Mouse (Mus musculus): ENCODE measurements around the gene Sdhc. TPM values are rescaled to one million over a fixed set of nuclear protein-coding genes. Genes with fewer than 3 reads are reported as not detected.
"Not testable (repeated sequence)": the region's sequence is repeated elsewhere in the genome, so short reads cannot be mapped to it uniquely, and the experiment has no call there.

The Sdhc gene
- polyA plus RNA-seq, 1 experiment from 2014 or later, result 282 TPM

GRCm38 (mm10) chr1:171101033-171101432 lies 49.4 kb downstream of the Sdhc start:
- 43% methylated on average over 2 of the region's 2 CpGs for WGBS
- peaks cover 13% of the 10 kb centered on the region; the same call in 1 of the 2 replicates for H3K4me1 ChIP-seq (ENCODE audit: control insufficient read depth, insufficient read depth, low read length)
- H3K4me2 ChIP-seq (ENCODE audit: low read depth, low read length), result no peak overlapping the region
- H3K4me3 ChIP-seq (replicated peaks; ENCODE audit: low read length), result no peak overlapping the region
- H3K27me3 ChIP-seq (ENCODE audit: control insufficient read depth, insufficient read depth, low read length), result no peaks in the 10 kb centered on the region
- H3K9me3 ChIP-seq (replicated peaks; ENCODE audit: control insufficient read depth, low read length), result no peaks in the 10 kb centered on the region
- H3K9ac ChIP-seq (ENCODE audit: low read length), result no peak overlapping the region
- H3K27ac ChIP-seq (ENCODE audit: low read length), result no peak overlapping the region
- no peaks in the 10 kb centered on the region for H3K36me3 ChIP-seq (ENCODE audit: control insufficient read depth, insufficient read depth, low read length)
- ATAC-seq (ENCODE audit: insufficient read depth, low FRiP score), result no peak

GRCm38 (mm10) chr1:171097612-171098011 lies 52.8 kb downstream of the Sdhc start:
- Histone ChIP-seq H3K4me2 (ENCODE audit: low read depth, low read length) (no peak overlapping the region), H3K9ac (ENCODE audit: low read length) (no peak overlapping the region), H3K4me1 (ENCODE audit: control insufficient read depth, insufficient read depth, low read length) (peaks cover 9% of the 10 kb centered on the region; the same call in 1 of the 2 replicates), H3K9me3 (replicated peaks; ENCODE audit: control insufficient read depth, low read length) (no peaks in the 10 kb centered on the region), H3K36me3 (ENCODE audit: control insufficient read depth, insufficient read depth, low read length) (no peaks in the 10 kb centered on the region), H3K27ac (ENCODE audit: low read length) (no peak overlapping the region), H3K4me3 (replicated peaks; ENCODE audit: low read length) (no peak overlapping the region), H3K27me3 (ENCODE audit: control insufficient read depth, insufficient read depth, low read length) (no peaks in the 10 kb centered on the region)
- no peak for ATAC-seq (ENCODE audit: insufficient read depth, low FRiP score)
- WGBS, result 39% methylated on average over 2 of the region's 2 CpGs

- Histone ChIP-seq H3K4me1 (ENCODE audit: control insufficient read depth, insufficient read depth, low read length) (peaks cover 9% of the 10 kb centered on the region; the same call in 1 of the 2 replicates), H3K27me3 (ENCODE audit: control insufficient read depth, insufficient read depth, low read length) (no peaks in the 10 kb centered on the region), H3K27ac (ENCODE audit: low read length) (0 out of 2 replicates have a peak overlapping the region, but pooled peaks have one; percentile 8), H3K4me2 (ENCODE audit: low read depth, low read length) (no peak overlapping the region), H3K9ac (ENCODE audit: low read length) (no peak overlapping the region), H3K9me3 (replicated peaks; ENCODE audit: control insufficient read depth, low read length) (no peaks in the 10 kb centered on the region), H3K36me3 (ENCODE audit: control insufficient read depth, insufficient read depth, low read length) (no peaks in the 10 kb centered on the region), H3K4me3 (replicated peaks; ENCODE audit: low read length) (no peak overlapping the region)
- ATAC-seq (ENCODE audit: insufficient read depth, low FRiP score), result no peak
Measured at GRCm38 (mm10) chr1:171097136-171097535, 53.3 kb downstream of the Sdhc start.

GRCm38 (mm10) chr1:171096110-171096964 lies 54.1 kb downstream of the Sdhc start:
- H3K4me3 ChIP-seq (replicated peaks; ENCODE audit: low read length), result peak overlapping the region; percentile 5; the same call in 1 of the 2 replicates
- WGBS, result 15% methylated on average over 10 of the region's 10 CpGs
- peak overlapping the region; percentile 46 for H3K4me2 ChIP-seq (ENCODE audit: low read depth, low read length)
- peaks cover 9% of the 10 kb centered on the region; the same call in 1 of the 2 replicates for H3K4me1 ChIP-seq (ENCODE audit: control insufficient read depth, insufficient read depth, low read length)
- H3K27ac ChIP-seq (ENCODE audit: low read length), result peak overlapping the region; percentile 29
- H3K36me3 ChIP-seq (ENCODE audit: control insufficient read depth, insufficient read depth, low read length), result no peaks in the 10 kb centered on the region
- H3K9me3 ChIP-seq (replicated peaks; ENCODE audit: control insufficient read depth, low read length), result no peaks in the 10 kb centered on the region
- H3K27me3 ChIP-seq (ENCODE audit: control insufficient read depth, insufficient read depth, low read length), result no peaks in the 10 kb centered on the region
- peak; percentile 77; the same call in 1 of the 2 replicates for ATAC-seq (ENCODE audit: insufficient read depth, low FRiP score)
- no peak overlapping the region for H3K9ac ChIP-seq (ENCODE audit: low read length)

DNA sequence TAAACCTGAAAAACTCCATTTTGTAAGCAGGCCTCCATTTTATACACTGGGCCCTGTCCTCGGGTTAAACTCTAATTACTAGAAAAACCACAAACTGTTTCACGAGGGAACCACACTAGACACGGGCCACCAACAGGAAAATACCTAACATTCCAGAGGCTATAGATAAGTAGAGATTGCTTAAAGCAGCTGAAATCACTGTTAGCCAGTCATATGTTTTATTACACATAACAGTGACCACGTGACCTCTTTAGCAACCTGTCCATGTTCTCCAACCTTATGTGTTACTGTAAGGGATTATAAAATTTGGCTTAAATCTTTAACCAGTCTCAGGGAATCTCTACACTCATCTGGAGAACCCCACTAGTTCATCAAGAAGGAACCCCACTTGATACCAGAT lies 56.0 kb downstream of the Sdhc start:
- Histone ChIP-seq H3K4me1 (ENCODE audit: control insufficient read depth, insufficient read depth, low read length) (peaks cover 9% of the 10 kb centered on the region; the same call in 1 of the 2 replicates), H3K27me3 (ENCODE audit: control insufficient read depth, insufficient read depth, low read length) (no peaks in the 10 kb centered on the region), H3K9ac (ENCODE audit: low read length) (no peak overlapping the region), H3K36me3 (ENCODE audit: control insufficient read depth, insufficient read depth, low read length) (no peaks in the 10 kb centered on the region), H3K4me3 (replicated peaks; ENCODE audit: low read length) (no peak overlapping the region), H3K27ac (ENCODE audit: low read length) (no peak overlapping the region), H3K4me2 (ENCODE audit: low read depth, low read length) (no peak overlapping the region), H3K9me3 (replicated peaks; ENCODE audit: control insufficient read depth, low read length) (no peaks in the 10 kb centered on the region)
- ATAC-seq (ENCODE audit: insufficient read depth, low FRiP score), result no peak
- WGBS, result 59% methylated on average over 4 of the region's 4 CpGs

GRCm38 (mm10) chr1:171090761-171091160 lies 59.6 kb downstream of the Sdhc start:
- Histone ChIP-seq H3K4me2 (ENCODE audit: low read depth, low read length) (no peak overlapping the region), H3K4me1 (ENCODE audit: control insufficient read depth, insufficient read depth, low read length) (peaks cover 2% of the 10 kb centered on the region; the same call in 1 of the 2 replicates), H3K4me3 (replicated peaks; ENCODE audit: low read length) (no peak overlapping the region), H3K27ac (ENCODE audit: low read length) (no peak overlapping the region), H3K36me3 (ENCODE audit: control insufficient read depth, insufficient read depth, low read length) (no peaks in the 10 kb centered on the region), H3K9ac (ENCODE audit: low read length) (no peak overlapping the region), H3K9me3 (replicated peaks; ENCODE audit: control insufficient read depth, low read length) (no peaks in the 10 kb centered on the region), H3K27me3 (ENCODE audit: control insufficient read depth, insufficient read depth, low read length) (peaks cover 11% of the 10 kb centered on the region)
- WGBS, result 64% methylated on average over 2 of the region's 2 CpGs
- ATAC-seq (ENCODE audit: insufficient read depth, low FRiP score), result no peak

GRCm38 (mm10) chr1:171089891-171090290 lies 60.5 kb downstream of the Sdhc start:
- Histone ChIP-seq H3K9ac (ENCODE audit: low read length) (no peak overlapping the region), H3K4me2 (ENCODE audit: low read depth, low read length) (no peak overlapping the region), H3K27me3 (ENCODE audit: control insufficient read depth, insufficient read depth, low read length) (peaks cover 13% of the 10 kb centered on the region), H3K4me1 (ENCODE audit: control insufficient read depth, insufficient read depth, low read length) (no peaks in the 10 kb centered on the region), H3K4me3 (replicated peaks; ENCODE audit: low read length) (no peak overlapping the region), H3K36me3 (ENCODE audit: control insufficient read depth, insufficient read depth, low read length) (no peaks in the 10 kb centered on the region), H3K9me3 (replicated peaks; ENCODE audit: control insufficient read depth, low read length) (no peaks in the 10 kb centered on the region), H3K27ac (ENCODE audit: low read length) (no peak overlapping the region)
- ATAC-seq (ENCODE audit: insufficient read depth, low FRiP score), result no peak
- 84% methylated on average over 1 of the region's 1 CpGs for WGBS

DNA sequence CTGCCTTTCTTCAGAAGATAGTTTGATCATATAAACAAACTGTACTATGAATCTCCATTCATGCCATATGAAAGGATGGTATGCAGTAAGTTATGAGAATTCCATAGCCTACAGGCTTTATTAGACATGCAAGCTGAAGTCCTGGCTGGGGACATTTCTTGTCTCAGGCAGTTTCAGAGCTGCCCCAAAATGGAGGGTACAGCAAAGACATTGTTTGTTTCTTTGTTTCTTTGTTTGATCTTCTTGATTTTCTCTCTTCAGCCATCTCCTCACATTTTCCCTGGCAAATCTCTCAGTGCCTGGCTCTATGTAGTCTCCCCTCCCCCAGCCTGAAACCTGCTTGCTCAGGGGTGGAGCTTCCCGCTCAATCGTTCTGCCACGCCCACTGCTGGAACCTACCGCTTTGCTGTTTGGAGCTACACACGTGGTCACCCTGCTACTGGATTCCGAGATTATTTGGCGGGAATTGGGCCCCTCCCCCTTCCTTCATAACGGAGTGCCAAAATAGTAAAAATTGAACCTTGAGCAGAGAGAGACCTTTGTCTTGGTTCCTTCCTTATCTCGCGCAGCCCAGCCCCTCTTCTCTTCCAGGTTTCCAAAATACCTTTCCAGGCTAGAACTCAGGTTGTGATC lies 62.0 kb downstream of the Sdhc start:
- not testable (repeated sequence) for H3K9me3 ChIP-seq (replicated peaks; ENCODE audit: control insufficient read depth, low read length); H3K36me3 ChIP-seq (ENCODE audit: control insufficient read depth, insufficient read depth, low read length)

GRCm38 (mm10) chr1:171085718-171086117 lies 64.7 kb downstream of the Sdhc start:
- no peaks in the 10 kb centered on the region for H3K4me1 ChIP-seq (ENCODE audit: control insufficient read depth, insufficient read depth, low read length)
- no peaks in the 10 kb centered on the region for H3K9me3 ChIP-seq (replicated peaks; ENCODE audit: control insufficient read depth, low read length)
- peak overlapping the region; percentile 72 for H3K4me2 ChIP-seq (ENCODE audit: low read depth, low read length)
- no peaks in the 10 kb centered on the region for H3K36me3 ChIP-seq (ENCODE audit: control insufficient read depth, insufficient read depth, low read length)
- peaks cover 16% of the 10 kb centered on the region for H3K27me3 ChIP-seq (ENCODE audit: control insufficient read depth, insufficient read depth, low read length)
- WGBS, result under 1% methylated on average over 26 of the region's 26 CpGs
- no peak overlapping the region for H3K27ac ChIP-seq (ENCODE audit: low read length)
- H3K4me3 ChIP-seq (replicated peaks; ENCODE audit: low read length), result peak overlapping the region; percentile 46
- H3K9ac ChIP-seq (ENCODE audit: low read length), result peak overlapping the region; percentile 55; the same call in 1 of the 2 replicates
- no peak for ATAC-seq (ENCODE audit: insufficient read depth, low FRiP score)

More for the DNA sequence above, 62.0 kb downstream of the Sdhc start:
- not testable (repeated sequence) for H3K9ac ChIP-seq (ENCODE audit: low read length); H3K4me1 ChIP-seq (ENCODE audit: control insufficient read depth, insufficient read depth, low read length); H3K4me3 ChIP-seq (replicated peaks; ENCODE audit: low read length); ATAC-seq (ENCODE audit: insufficient read depth, low FRiP score); H3K27ac ChIP-seq (ENCODE audit: low read length)
- WGBS, result 4% methylated on average over 10 of the region's 10 CpGs
- H3K27me3 ChIP-seq (ENCODE audit: control insufficient read depth, insufficient read depth, low read length), result peaks cover 13% of the 10 kb centered on the region
- H3K4me2 ChIP-seq (ENCODE audit: low read depth, low read length), result 0 out of 2 replicates have a peak overlapping the region, but pooled peaks have one; percentile 12

Measured in stomach, embryonic 16.5 days (tissue).